Mouse (Mus musculus) testis, adult 2 months (tissue): ENCODE measurements around the gene Tmem178. TPM values are rescaled to one million over a fixed set of nuclear protein-coding genes. Genes with fewer than 3 reads are reported as not detected.

Experiments used
- H3K27ac ChIP-seq: fragments of 200-500 bp; 2 replicates; pipeline ENCODE4 v1.5.1; 2012; ENCODE audit warnings: low read depth, low read length; ENCODE audit not compliant: control insufficient read depth, insufficient read depth
- H3K27me3 ChIP-seq: fragments of 200-500 bp; 2 replicates; pipeline ENCODE4 v1.6.1; 2012; ENCODE audit warnings: mild to moderate bottlenecking, low read length, moderate library complexity; ENCODE audit not compliant: control insufficient read depth, insufficient read depth
- H3K36me3 ChIP-seq: fragments of 200-500 bp; 2 replicates; pipeline ENCODE4 v1.6.1; 2012; ENCODE audit warnings: mild to moderate bottlenecking, low read length; ENCODE audit not compliant: control insufficient read depth, insufficient read depth
- H3K4me1 ChIP-seq: fragments of 200-500 bp; 2 replicates; pipeline ENCODE4 v1.6.1; 2012; ENCODE audit warnings: low read length; ENCODE audit not compliant: control insufficient read depth, insufficient read depth
- H3K4me3 ChIP-seq: fragments of 200-500 bp; 2 replicates; pipeline ENCODE4 v1.5.1; 2012; ENCODE audit warnings: low read depth, mild to moderate bottlenecking, low read length, moderate library complexity, mixed read lengths; ENCODE audit not compliant: control insufficient read depth
- CTCF ChIP-seq: fragments of 200-500 bp; IDR thresholded peaks from 2 replicates; pipeline ENCODE4 v1.5.1; 2012; ENCODE audit warnings: low read depth, mild to moderate bottlenecking, inconsistent platforms, low read length, moderate library complexity; ENCODE audit not compliant: control insufficient read depth, insufficient read depth, insufficient replicate concordance
- POLR2A ChIP-seq: fragments of 200-500 bp; IDR thresholded peaks from 2 replicates; pipeline ENCODE4 v1.6.1; 2012; ENCODE audit warnings: low read depth, mild to moderate bottlenecking, inconsistent platforms, low read length, moderate library complexity; ENCODE audit not compliant: control insufficient read depth
- polyA plus RNA-seq: library from polyadenylated mRNA; depleted of rRNA; stranded (reverse); fragments of >200 nt; gene quantifications from 2 replicates; pipeline ENCODE4 v1.2.3, GENCODE M21; 2012

Tmem178 gene
- polyA plus RNA-seq, 1 experiment, result 0.30 TPM

GRCm38 (mm10) chr17:81015814-81016447 is 71.5 kb downstream of the Tmem178 start:
- no peak overlapping the region for H3K27ac ChIP-seq
- H3K4me3 ChIP-seq, result no peak overlapping the region
- H3K36me3 ChIP-seq, result no peaks in the 10 kb centered on the region
- no peaks in the 10 kb centered on the region for H3K27me3 ChIP-seq
- TF ChIP-seq CTCF (peak; percentile 14; the same call in 1 of the 2 replicates), POLR2A (no peak)
- H3K4me1 ChIP-seq, result peaks cover 2% of the 10 kb centered on the region; the same call in 1 of the 2 replicates

- Histone ChIP-seq H3K27me3 (no peaks in the 10 kb centered on the region), H3K27ac (no peak overlapping the region), H3K4me1 (no peaks in the 10 kb centered on the region; the same call in 1 of the 2 replicates), H3K36me3 (no peaks in the 10 kb centered on the region), H3K4me3 (no peak overlapping the region)
- TF ChIP-seq CTCF (no peak), POLR2A (no peak)
Observed at GRCm38 (mm10) chr17:81017132-81017531, 72.7 kb downstream of the Tmem178 start.

- Histone ChIP-seq H3K4me1 (no peaks in the 10 kb centered on the region), H3K27ac (no peak overlapping the region), H3K4me3 (no peak overlapping the region), H3K36me3 (no peaks in the 10 kb centered on the region), H3K27me3 (no peaks in the 10 kb centered on the region)
- TF ChIP-seq CTCF (no peak), POLR2A (no peak)
Observed at GRCm38 (mm10) chr17:81027331-81027730, 82.9 kb downstream of the Tmem178 start.

GRCm38 (mm10) chr17:81031830-81032442 is 87.5 kb downstream of the Tmem178 start:
- H3K4me3 ChIP-seq, result no peak overlapping the region
- no peaks in the 10 kb centered on the region for H3K4me1 ChIP-seq
- no peaks in the 10 kb centered on the region for H3K27me3 ChIP-seq
- H3K27ac ChIP-seq, result no peak overlapping the region
- TF ChIP-seq CTCF, result no peak
- no peak for TF ChIP-seq POLR2A
- no peaks in the 10 kb centered on the region for H3K36me3 ChIP-seq

- Histone ChIP-seq H3K4me3 (no peak overlapping the region), H3K27ac (no peak overlapping the region), H3K27me3 (no peaks in the 10 kb centered on the region), H3K4me1 (no peaks in the 10 kb centered on the region), H3K36me3 (no peaks in the 10 kb centered on the region)
- no peak for TF ChIP-seq POLR2A
- no peak for TF ChIP-seq CTCF
Observed at GRCm38 (mm10) chr17:81032957-81033356, 88.5 kb downstream of the Tmem178 start.

- Histone ChIP-seq H3K4me1 (no peaks in the 10 kb centered on the region), H3K36me3 (no peaks in the 10 kb centered on the region), H3K27me3 (no peaks in the 10 kb centered on the region), H3K27ac (no peak overlapping the region), H3K4me3 (no peak overlapping the region)
- TF ChIP-seq POLR2A, result no peak
Observed at GRCm38 (mm10) chr17:81035354-81035753, 90.9 kb downstream of the Tmem178 start.

GRCm38 (mm10) chr17:81038707-81039408 is 94.4 kb downstream of the Tmem178 start:
- TF ChIP-seq POLR2A, result no peak
- no peak for TF ChIP-seq CTCF
- Histone ChIP-seq H3K27me3 (no peaks in the 10 kb centered on the region), H3K4me1 (no peaks in the 10 kb centered on the region), H3K4me3 (no peak overlapping the region), H3K36me3 (no peaks in the 10 kb centered on the region), H3K27ac (no peak overlapping the region)
